Mouse (Mus musculus) gastrocnemius, adult 18-20 months (tissue): Measurements from ENCODE around the gene Hip1. TPM values are rescaled to one million over a fixed set of nuclear protein-coding genes. Genes with fewer than 3 reads are reported as not detected.
A peak's percentile ranks its signal among the peaks of the same experiment; 100 is the strongest.

Experiments
- DNase-seq: peaks from one replicate; pipeline ENCODE4 v3.0.0; 2021; ENCODE audit warnings: low spot score
- long read RNA-seq, 2 experiments: library from polyadenylated mRNA; stranded (forward); transcript quantifications; one replicate each; pipeline ENCODE4 v2.0.0; 2021
- total RNA-seq, 2 experiments: library from RNA; stranded (reverse); gene quantifications; 2 replicates each; pipeline ENCODE4 v1.2.3; 2021

Gene Hip1
- 10 to 100 TPM; 17.3 TPM for total RNA-seq
- long read RNA-seq, experiment 1, full-length matches to known transcripts: 1 of 17 reads
- long read RNA-seq, experiment 1, partial matches to known transcripts: 1 of 17 reads
- long read RNA-seq, experiment 1, other reads (novel, unspliced or antisense): 15 of 17 reads
- long read RNA-seq, experiment 2, full-length matches to known transcripts: 1 of 10 reads
- long read RNA-seq, experiment 2, partial matches to known transcripts: 1 of 10 reads
- long read RNA-seq, experiment 2, other reads (novel, unspliced or antisense): 8 of 10 reads

- peak; percentile 100 for DNase-seq
These were observed at the start of gene Hip1 for GRCm38 (mm10) chr5:135544865-135545797. Gene Hip1, minus strand, starts transcription at chr5:135545120.

GRCm38 (mm10) chr5:135589996-135590784 lies 45.3 kb upstream of the Hip1 start:
- no peak for DNase-seq

GRCm38 (mm10) chr5:135587764-135588163 lies 42.8 kb upstream of the Hip1 start:
- DNase-seq: no peak

GRCm38 (mm10) chr5:135585691-135586090 lies 40.8 kb upstream of the Hip1 start:
- DNase-seq: no peak

DNA sequence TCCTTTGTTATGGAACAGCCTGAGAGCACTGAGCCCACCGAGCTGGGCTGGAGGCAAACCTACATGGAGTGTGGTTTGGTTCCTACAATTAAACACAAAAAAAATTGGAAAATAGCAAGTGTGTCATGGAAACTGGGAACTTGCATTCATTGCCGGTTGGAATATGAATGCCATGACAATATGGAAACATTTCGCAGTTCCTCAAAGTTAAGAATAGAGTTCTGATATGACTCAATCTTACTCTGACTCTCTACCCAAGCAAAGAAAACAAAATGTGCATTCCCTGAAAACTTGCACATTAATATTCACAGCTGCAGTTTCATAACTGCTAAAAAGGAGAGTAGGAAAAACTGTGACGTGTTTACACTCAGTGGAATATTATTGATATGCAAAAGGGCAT lies 37.4 kb upstream of the Hip1 start:
- no peak for DNase-seq

GRCm38 (mm10) chr5:135579331-135579751 lies 34.4 kb upstream of the Hip1 start:
- no peak for DNase-seq

DNA sequence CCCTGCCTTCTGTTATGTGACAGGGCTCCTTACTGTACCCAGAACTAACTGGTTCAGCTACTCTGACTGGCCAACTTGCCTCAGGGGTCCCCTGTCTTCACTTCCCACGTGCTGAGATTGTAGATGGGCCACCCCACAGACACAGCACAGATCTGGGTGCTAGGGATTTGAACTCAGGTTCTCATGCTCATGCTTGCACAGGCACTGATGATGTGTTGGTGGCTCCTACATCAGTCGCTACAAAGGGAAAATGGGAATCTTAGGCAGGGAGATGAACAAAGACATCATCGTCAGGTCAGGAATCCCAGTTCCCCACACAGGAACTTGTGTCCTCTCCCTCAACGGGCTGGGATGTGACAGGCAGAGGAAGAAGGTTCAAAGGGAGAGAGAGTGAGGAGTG lies 31.1 kb upstream of the Hip1 start:
- DNase-seq: no peak

- DNase-seq: peak; percentile 21
These were observed 28.1 kb upstream of the Hip1 start, which contains the start of gene Ccl24 for GRCm38 (mm10) chr5:135573006-135573405. Gene Ccl24, minus strand, starts transcription at chr5:135573049.

DNA sequence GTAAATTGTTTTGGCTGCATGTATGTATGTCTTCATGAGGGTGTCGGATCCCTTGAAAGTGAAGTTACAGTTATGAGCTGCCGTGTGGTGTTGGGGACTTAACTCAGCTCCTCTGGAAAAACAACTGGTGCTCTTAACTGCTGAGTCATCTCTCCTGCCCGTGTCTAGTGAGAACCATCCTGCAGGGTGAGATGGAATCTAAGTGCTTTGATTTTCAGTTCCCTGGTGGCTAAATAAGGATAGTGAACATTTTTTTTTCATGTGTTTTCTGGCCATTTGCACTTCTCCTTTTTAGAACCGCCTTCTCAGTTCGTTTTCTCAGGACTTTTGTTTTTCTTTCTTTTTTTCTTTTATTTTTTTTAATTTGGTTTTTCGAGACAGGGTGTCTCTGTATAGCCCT lies 23.8 kb upstream of the Hip1 start:
- no peak for DNase-seq

- DNase-seq: no peak
These were observed 22.8 kb upstream of the Hip1 start for GRCm38 (mm10) chr5:135567556-135568265.

GRCm38 (mm10) chr5:135563469-135563868 lies 18.5 kb upstream of the Hip1 start, which contains the start of gene Ccl26:
Gene Ccl26, minus strand, starts transcription at chr5:135563569.
- no peak for DNase-seq

GRCm38 (mm10) chr5:135557671-135558070 lies 12.8 kb upstream of the Hip1 start:
- DNase-seq: no peak

DNA sequence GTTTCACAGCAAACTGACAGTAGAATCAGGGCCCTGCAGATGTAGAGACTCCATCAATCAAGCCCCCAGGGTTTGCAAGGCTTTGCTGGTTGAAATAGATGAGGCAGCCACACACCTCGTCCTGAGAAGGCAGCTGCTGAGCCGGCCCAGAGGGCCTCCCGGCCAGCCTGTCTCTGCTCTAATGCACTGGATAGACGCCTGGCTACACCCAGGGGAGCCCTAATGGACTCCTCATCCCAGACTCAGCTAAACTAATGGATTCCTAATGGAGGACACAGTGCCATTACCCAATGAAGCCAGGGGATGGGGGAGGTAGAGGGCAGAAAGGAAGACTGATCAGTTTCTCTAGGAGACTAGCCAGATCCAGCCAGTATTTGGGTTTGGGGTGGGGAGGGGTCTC lies 12.1 kb upstream of the Hip1 start:
- DNase-seq: peak; percentile 36

DNA sequence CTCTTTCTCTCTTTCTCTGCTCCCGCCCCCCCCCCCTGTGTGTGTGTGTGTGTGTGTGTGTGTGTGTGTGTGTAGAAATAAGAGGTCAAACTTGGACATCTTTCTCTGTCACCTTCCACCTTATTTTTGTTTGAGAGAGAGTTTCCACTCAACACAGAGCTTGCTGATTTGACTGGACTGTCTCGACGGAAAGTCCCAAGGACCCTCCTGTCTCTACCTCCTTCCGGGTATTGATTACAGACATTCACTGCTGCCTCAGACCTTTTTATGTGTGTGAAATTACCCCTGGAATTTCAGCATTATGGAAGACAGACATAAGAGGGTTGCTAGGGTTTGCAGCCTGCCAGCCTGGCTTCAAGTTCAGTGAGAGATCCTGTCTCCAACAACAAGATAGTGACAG lies 11.3 kb upstream of the Hip1 start:
- DNase-seq: no peak

DNA sequence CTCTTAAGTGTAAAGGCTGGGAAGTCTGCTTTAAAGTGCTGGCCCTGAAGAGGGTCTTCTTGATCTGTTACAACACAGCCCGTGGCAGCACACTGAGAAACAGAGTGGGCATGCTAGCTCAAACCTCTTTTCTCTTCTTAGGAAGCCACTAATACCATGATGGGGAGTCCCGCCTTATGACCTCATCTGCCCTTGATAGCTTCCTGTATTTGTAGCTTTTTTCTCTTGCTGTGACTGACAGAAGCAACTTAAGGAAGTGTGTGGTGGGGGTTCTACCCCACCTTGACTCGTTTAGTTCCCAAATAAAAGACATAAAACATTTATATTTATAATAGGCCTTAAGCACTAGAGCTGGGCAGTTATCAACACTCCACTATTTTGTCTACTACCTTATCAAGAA lies 6.7 kb upstream of the Hip1 start:
- no peak for DNase-seq

GRCm38 (mm10) chr5:135550910-135551309 lies 6.0 kb upstream of the Hip1 start:
- DNase-seq: peak; percentile 50

DNA sequence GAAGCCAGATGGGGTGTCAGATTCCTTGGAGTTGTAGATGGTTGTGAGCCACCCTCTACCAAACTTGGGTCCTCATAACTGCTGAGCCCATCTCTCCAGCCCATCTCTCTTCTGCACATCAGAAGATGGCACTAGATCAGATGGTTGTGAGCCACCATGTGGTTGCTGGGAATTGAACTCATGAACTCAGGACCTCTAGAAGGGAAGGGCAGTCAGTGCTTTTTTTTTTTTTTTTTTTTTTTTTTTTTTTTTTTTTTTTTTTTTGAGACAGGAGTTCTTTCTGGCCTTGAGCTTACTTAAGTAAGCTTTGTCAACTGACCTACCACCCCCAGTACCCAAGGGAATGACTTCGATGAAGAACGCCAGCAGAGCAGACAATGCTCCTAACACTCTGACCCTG lies 3.1 kb upstream of the Hip1 start:
- no peak for DNase-seq

GRCm38 (mm10) chr5:135544032-135544558 lies 825 bp downstream of the Hip1 start:
- peak; percentile 31 for DNase-seq

- DNase-seq: no peak
These were observed 7.1 kb downstream of the Hip1 start for GRCm38 (mm10) chr5:135537794-135538214.

GRCm38 (mm10) chr5:135537326-135537725 lies 7.6 kb downstream of the Hip1 start:
- no peak for DNase-seq

DNA sequence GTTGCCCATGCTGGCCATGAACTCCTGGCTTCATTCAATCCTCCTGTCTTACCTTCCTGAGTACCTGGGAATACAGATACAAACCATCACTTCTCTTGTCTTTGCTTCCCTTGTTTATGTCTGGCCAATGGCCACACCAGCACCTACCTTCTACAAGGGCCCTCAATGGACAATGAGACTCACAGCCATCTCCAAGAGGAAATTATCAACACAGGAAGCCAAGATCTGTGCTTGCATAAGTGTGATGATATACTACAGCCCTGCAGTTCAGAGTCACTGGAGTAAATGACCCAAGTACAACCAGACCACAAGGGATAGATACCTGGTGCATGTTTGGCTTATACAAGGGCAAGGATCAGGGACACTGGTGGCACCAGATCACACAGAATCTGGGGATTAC lies 9.1 kb downstream of the Hip1 start:
- no peak for DNase-seq
